Mouse (Mus musculus) kidney, postnatal 14 days (tissue): ENCODE measurements around the gene Gm32742.
"Not testable (repeated sequence)": the region's sequence is repeated elsewhere in the genome, so short reads cannot be mapped to it uniquely, and the experiment has no call there.

Experiments used
- DNase-seq: peaks from one replicate; pipeline ENCODE4 v3.0.0; 2022; ENCODE audit warnings: mixed read lengths

Gm32742 gene

DNA sequence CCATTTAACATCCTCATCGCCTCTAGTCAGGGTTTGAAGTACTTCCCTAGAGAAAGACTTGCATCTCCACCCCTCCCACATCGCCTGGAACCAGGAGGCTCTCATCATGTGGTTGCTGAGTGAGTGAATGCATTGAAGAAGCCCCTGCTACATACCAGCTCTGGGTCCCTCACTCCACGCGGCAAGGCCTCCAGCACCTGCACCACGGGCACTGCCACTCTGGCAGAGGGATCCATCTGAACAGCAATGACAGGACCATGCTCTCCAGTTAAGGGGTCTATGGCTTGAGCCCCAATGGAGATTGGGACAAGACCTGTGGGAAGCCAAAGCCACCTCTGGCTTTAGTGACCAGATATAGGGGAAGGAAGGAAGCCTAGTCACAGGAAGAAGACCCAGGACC lies 18.0 kb downstream of the Gm32742 start:
- DNase-seq, result no peak

DNA sequence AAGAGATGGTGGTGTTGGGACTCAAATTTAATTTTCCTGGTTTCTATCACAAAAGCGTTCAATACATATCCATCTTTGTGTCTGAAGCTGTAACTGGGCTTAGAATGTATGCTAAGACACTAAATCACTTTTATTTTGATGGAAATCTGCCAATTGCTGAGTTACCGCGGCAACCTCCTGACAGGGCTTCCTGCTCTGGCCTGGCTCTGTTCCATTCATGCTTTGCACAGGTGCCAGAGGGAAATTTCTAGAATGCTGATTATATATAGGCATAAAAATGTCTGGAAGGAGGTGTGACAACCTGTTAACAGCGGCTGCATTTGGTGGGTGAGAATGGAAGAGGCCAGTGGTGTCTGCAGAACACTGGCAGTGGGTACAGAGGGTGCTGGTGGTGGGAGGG lies 18.8 kb downstream of the Gm32742 start:
- DNase-seq, result peak; percentile 21

- DNase-seq, result no peak
These were observed 21.1 kb downstream of the Gm32742 start for GRCm38 (mm10) chr9:51144218-51144617.

- no peak for DNase-seq
These were observed 21.9 kb downstream of the Gm32742 start for GRCm38 (mm10) chr9:51143437-51143836.

DNA sequence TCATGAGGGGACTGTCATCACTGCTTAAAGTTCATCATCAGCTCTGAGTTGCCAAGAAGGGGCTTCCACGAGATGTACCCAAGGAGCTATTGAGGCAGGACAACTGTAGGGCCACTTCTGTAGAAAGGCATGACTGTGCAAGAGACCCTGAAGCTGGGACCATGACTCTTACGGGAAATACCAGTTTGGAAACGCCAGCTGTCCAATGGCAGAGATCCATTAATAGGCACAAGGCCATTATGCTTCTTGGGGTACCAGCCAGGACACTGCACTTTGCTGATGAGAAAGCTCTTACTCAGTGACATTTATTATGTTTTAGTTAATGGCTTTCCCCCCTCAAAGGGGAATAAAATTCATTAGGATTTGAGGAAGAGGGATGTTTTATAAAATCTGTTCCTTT lies 24.6 kb downstream of the Gm32742 start:
- DNase-seq, result no peak

GRCm38 (mm10) chr9:51139401-51139800 lies 25.9 kb downstream of the Gm32742 start:
- DNase-seq, result not testable (repeated sequence)

DNA sequence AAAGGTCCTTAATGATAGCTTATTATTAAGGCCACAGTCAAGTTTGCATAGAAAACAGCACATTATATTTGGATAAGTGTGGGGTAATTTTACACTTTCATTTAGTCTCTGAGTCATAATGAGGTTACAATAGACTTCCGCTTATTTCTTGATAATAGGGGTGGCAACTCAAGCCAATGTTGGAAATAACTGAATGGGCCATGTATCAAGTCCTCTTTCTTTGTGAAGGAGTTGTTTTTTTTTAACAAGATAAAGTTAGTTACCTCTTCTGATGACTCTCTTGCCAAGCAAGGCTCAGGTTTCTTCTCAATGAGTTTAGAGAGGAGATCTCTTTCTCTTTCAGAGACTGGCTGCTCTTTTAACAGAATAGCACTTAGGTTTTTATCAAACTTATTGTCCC lies 27.0 kb downstream of the Gm32742 start:
- no peak for DNase-seq

DNA sequence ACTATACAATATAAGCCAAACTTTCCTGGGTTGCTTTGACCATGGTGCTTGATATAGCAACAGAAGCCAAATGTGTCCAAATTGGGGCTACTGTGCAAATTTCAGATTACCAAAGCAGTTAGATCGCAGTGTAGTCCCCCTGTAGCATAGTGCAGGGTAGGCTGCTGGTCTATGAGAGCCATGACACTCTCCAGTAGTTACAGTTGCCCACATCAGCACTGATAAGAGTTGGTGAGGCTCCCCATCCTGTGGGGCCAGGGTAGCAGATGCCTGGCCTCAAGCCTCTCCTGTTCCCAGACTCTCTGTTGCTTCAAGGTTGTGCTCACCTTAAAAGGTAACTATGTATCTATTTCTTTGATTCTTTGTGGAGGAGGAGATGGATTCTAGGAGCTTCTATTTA lies 27.5 kb downstream of the Gm32742 start:
- no peak for DNase-seq

- DNase-seq, result no peak
These were observed 27.9 kb downstream of the Gm32742 start for GRCm38 (mm10) chr9:51137432-51137831.

DNA sequence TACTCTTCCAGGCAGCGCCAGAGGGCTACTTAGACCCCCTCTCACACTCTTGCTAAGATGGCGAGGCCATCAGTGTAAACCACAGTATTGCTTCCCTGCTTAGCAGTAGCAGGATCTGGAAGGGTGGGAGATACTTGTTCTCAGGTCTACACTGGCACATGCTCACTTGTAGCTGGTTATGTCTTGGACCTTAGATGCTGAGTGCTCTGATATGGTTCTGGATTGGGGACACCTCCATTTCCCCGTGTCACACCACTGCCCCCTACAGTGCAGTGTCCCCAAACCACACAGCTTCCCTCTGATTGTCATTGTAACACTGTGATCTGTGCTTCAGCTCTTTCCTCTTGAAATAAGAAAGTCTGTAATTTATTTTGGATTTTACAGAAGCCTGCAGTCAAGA lies 28.3 kb downstream of the Gm32742 start:
- peak; percentile 9 for DNase-seq

- no peak for DNase-seq
These were observed 50.5 kb downstream of the Gm32742 start for GRCm38 (mm10) chr9:51114767-51115166.

- no peak for DNase-seq
These were observed 59.6 kb downstream of the Gm32742 start for GRCm38 (mm10) chr9:51105751-51106150.

GRCm38 (mm10) chr9:51103808-51104514 lies 61.4 kb downstream of the Gm32742 start:
- peak; percentile 53 for DNase-seq

DNA sequence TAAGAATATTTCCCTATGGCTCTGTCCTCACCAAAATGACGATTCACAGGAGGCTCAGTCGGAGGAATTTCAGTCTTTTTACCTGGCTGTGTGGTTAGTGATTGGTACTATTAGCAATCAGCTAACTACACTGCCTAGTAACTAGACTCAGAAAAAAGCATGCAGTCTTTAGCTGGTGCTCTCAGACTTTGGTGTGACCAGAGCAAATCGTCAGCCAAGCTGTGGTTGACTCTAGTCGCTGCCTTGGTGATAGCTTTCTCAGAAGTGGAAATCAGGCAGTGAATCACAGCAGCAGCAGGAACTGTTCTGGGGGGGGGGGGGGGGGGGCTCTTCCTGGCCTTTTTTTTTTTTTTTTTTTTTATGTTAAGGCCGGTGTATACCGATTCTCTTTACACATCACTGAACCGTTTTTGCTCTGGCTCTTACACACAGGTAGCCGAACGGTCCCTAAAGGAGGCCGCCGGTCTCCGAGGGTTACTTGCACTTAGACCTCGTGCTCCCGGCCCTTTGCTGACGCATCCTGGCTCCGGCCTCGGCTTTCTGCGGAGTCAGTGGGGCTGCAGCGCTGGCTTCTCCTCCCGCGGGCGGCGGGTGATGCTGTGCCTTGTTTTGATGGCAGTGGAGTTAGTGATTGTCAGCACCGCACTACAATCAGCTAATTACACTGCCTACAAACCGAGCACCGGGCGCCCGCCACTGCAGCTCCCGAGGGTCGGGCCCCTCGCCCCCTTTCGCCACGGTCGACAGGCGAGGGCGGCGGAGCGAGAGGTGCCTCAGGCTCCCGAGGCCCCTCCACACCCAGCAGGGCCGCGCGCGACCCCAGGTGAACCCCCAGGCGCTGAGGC lies 62.1 kb downstream of the Gm32742 start:
- DNase-seq, result peak; percentile 60

DNA sequence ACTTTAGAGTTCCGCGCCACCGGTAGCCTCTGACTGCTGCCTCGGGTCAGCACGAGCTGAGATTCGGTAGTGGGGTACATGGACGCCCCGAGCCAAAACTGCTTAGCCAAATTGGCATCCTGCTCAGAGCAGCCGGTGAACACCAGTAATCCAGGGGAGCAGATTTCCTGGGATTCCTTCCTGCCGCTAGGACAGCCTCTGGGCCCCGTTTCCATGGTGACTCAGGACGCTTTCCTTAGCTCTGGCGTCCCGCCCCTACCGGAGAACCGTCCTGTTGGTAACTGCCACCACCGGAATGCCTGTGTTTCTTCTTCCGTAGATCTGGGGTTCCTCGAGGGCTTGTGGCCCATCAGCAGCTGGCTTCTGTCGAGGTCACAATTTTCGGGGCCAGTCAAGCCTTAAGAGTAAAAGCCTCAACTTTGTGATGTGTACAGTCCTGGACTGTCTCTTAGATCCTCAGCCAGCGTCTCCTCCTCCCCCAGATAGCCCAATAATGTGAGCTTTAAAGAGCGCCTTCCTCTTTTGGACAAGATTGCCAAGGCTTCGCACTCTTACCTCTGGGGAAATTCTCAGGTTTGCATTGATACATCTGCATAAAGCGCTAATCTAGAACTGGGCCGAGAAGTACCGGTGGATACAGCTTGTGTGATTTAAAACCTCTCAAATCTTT lies 63.4 kb downstream of the Gm32742 start, which contains the start of gene 4833427G06Rik:
TSS of gene 4833427G06Rik (minus strand) at position 323 of the 670 bp plus-strand sequence.
- DNase-seq, result peak; percentile 63

GRCm38 (mm10) chr9:51096306-51096705 lies 69.0 kb downstream of the Gm32742 start:
- no peak for DNase-seq

- DNase-seq, result no peak
These were observed 71.6 kb downstream of the Gm32742 start for GRCm38 (mm10) chr9:51093697-51094096.

DNA sequence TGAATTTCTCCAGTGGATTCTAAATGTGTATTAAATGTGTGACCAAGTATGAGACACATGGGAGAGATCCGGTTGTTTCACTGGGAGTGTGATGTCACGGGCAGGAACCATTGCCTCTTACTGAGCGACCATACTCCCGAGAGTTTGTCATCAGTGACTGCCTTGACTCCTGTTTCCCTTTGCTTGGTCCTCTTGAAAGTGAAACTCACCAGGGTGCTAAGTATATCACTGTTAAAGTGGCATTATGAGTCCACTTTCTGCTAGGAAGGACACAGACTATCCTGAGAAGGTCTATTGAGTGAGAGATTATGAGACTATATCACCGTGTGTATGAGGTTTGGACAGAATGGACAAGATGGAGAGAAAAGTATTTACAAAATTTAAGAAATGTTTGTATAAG lies 83.7 kb downstream of the Gm32742 start:
- no peak for DNase-seq
